Mouse (Mus musculus): ENCODE measurements around the gene Mvp. TPM values are rescaled to one million over a fixed set of nuclear protein-coding genes. Genes with fewer than 3 reads are reported as not detected.
A peak's percentile ranks its signal among the peaks of the same experiment; 100 is the strongest.

Mvp gene
- total and polyA plus RNA-seq, 3 experiments: 19.8 to 20.6 TPM; not detected in 1

DNA sequence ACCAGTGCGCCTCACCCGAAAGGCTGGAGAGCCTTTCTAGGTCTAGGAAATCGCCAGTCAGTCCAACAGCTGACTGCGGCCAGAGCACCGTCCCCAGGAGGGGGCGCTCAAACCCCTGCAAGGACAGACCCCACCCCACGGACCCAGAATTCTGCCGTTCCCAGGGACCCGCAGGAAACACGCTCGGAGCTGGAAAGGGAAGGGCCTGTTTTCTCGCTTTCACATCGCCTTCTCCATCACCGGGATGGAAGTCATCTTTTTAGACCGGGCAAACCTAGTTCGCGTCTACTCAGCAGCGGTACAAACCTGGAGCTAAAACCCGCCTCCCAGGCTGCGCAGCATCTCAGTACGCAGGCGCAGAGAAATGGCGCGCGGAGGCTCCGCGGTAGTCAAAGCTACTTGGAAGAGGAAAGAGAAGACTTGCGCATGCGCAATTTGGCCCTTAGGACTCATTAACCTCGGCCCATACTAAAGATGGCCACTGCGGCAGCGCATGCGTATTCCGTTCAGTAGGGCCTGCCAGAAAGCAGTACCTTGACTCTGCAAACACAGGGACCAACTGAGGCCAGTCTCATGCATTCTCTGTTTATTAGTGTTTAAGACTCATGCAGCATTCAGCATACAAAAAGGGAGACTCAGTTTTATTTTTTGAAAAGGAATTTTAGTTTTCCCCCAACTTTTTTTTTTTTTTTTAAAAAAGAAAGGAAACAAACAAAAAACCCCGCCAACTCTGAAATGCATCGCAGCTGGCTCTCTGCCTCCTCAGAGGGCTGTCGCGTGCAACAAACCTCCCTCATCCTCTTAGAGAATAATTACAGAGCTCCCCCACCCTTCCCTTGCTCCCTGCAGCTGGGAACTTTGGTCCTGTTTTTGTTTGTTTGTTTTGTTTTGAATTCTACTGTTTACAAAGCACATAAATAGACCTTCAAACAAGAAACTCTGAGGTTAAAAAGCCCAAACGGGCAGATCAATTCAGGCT lies 2.8 kb upstream of the Mvp start, which contains the start of gene Pagr1a:
Gene Pagr1a (minus strand): TSS at position 382 of the 979 bp plus-strand sequence.
- Histone ChIP-seq H3K9me3 (replicated peaks; ENCODE audit: insufficient read depth, low read length) (no peaks in the 10 kb centered on the region), H3K9ac (ENCODE audit: control insufficient read depth, low read depth, low read length, poor library complexity, severe bottlenecking) (peak within 1 kb of the TSS; percentile 99), H3K79me2 (ENCODE audit: control insufficient read depth, insufficient read depth, low read length, poor library complexity) (peaks cover 36% of the 10 kb centered on the region), H3K4me3 (ENCODE audit: control insufficient read depth in 1 of 2, insufficient read depth in 1 of 2, low read depth in 2 of 2, low read length in 2 of 2) (peak within 1 kb of the TSS; percentile 68 to 99), H3K27me3 (ENCODE audit: control insufficient read depth in 1 of 2, insufficient read depth in 2 of 2, low read length in 2 of 2) (no peaks in the 10 kb centered on the region), H3K36me3 (ENCODE audit: control insufficient read depth in 1 of 2, insufficient read depth in 2 of 2, low read length in 2 of 2) (peaks cover 0 to 12% of the 10 kb centered on the region in 2 experiments; a peak in 2 of 4 replicates), H3K4me1 (ENCODE audit: control insufficient read depth in 1 of 2, insufficient read depth in 2 of 2, low read length in 2 of 2) (peaks cover 0 to 15% of the 10 kb centered on the region in 2 experiments; a peak in 3 of 4 replicates), H3K27ac (ENCODE audit: control insufficient read depth, low read depth, low read length) (peak within 1 kb of the TSS; percentile 96)
- peak; percentile 100 for DNase-seq (ENCODE audit: low read depth, low spot score)
- no peak; the same call in none of the 2 replicates for TF ChIP-seq MAZ (IDR thresholded peaks at IDR 0.05; ENCODE audit: low read depth, low read length)
- TF ChIP-seq ETS1 (IDR thresholded peaks at IDR 0.05; ENCODE audit: low read depth, low read length): 0 out of 2 replicates have a peak, but pooled peaks have one; percentile 29
- no peak; the same call in 1 of the 2 replicates for TF ChIP-seq TCF12 (IDR thresholded peaks at IDR 0.05; ENCODE audit: low read depth, low read length)
- TF ChIP-seq KAT2A (conservative IDR thresholded peaks at IDR 0.05; ENCODE audit: low read depth, low read length): peak; percentile 78
- no peak for TF ChIP-seq MAFK (IDR thresholded peaks at IDR 0.05; ENCODE audit: borderline replicate concordance, low read depth, low read length)
- TF ChIP-seq SIN3A (IDR thresholded peaks at IDR 0.05; ENCODE audit: low read length): peak; percentile 76
- TF ChIP-seq JUND (IDR thresholded peaks at IDR 0.05; ENCODE audit: low read depth, low read length): no peak
- no peak for TF ChIP-seq GABPA (IDR thresholded peaks at IDR 0.05; ENCODE audit: low read depth, low read length)
- no peak for TF ChIP-seq TBP (IDR thresholded peaks at IDR 0.05; ENCODE audit: low read depth, low read length)
- TF ChIP-seq ZKSCAN1 (IDR thresholded peaks at IDR 0.05; ENCODE audit: low read depth, low read length): no peak
- peak; percentile 69 for TF ChIP-seq ZNF384 (IDR thresholded peaks at IDR 0.05; ENCODE audit: low read depth, low read length)
- peak; percentile 31; the same call in 1 of the 2 replicates for TF ChIP-seq POLR2AphosphoS5 (IDR thresholded peaks at IDR 0.05; ENCODE audit: borderline replicate concordance, low read depth, low read length)
- TF ChIP-seq E2F4 (IDR thresholded peaks at IDR 0.05; ENCODE audit: borderline replicate concordance, low read depth, low read length): peak; percentile 98
- TF ChIP-seq NRF1 (IDR thresholded peaks at IDR 0.05; ENCODE audit: insufficient read depth, low read depth, low read length, poor library complexity, severe bottlenecking): peak; percentile 99
- TF ChIP-seq EP300 (IDR thresholded peaks at IDR 0.05; ENCODE audit: low read depth in 1 of 2, low read length in 2 of 2): no peak
- peak; percentile 93 for TF ChIP-seq HCFC1 (IDR thresholded peaks at IDR 0.05; ENCODE audit: low read depth, low read length)
- TF ChIP-seq MAX (IDR thresholded peaks at IDR 0.05; ENCODE audit: low read length): no peak
- TF ChIP-seq MXI1 (IDR thresholded peaks at IDR 0.05; ENCODE audit: low read depth, low read length): peak; percentile 60
- no peak for TF ChIP-seq RCOR1 (IDR thresholded peaks at IDR 0.05; ENCODE audit: low read depth, low read length)
- no peak for TF ChIP-seq MYB (IDR thresholded peaks at IDR 0.05; ENCODE audit: low read depth, low read length)
- TF ChIP-seq SMC3 (IDR thresholded peaks at IDR 0.05; ENCODE audit: low read depth, low read length): peak; percentile 51
- TF ChIP-seq CHD2 (IDR thresholded peaks at IDR 0.05; ENCODE audit: low read length): no peak
- no peak for TF ChIP-seq MEF2A (IDR thresholded peaks at IDR 0.05; ENCODE audit: extremely low read depth, insufficient replicate concordance, low read depth, low read length, poor library complexity, severe bottlenecking)
- TF ChIP-seq UBTF (IDR thresholded peaks at IDR 0.05; ENCODE audit: borderline replicate concordance, insufficient read depth, low read depth, low read length): no peak; the same call in 1 of the 2 replicates
- TF ChIP-seq ELF1 (IDR thresholded peaks at IDR 0.05; ENCODE audit: low read depth, low read length): peak; percentile 81
- peak; percentile 37 to 83 for TF ChIP-seq POLR2A (IDR thresholded peaks at IDR 0.05; ENCODE audit: control insufficient read depth in 1 of 2, insufficient read depth in 1 of 2, low read depth in 1 of 2, low read length in 2 of 2, poor library complexity in 1 of 2)
- no peak for TF ChIP-seq USF1 (IDR thresholded peaks at IDR 0.05; ENCODE audit: low read depth, low read length)
- TF ChIP-seq RAD21 (IDR thresholded peaks at IDR 0.05; ENCODE audit: low read depth, low read length): peak; percentile 31
- no peak for TF ChIP-seq MYC (IDR thresholded peaks at IDR 0.05; ENCODE audit: low read depth, low read length)
- TF ChIP-seq ZC3H11A (IDR thresholded peaks at IDR 0.05; ENCODE audit: low read depth, low read length): no peak
- peak; percentile 79 for TF ChIP-seq NELFE (IDR thresholded peaks at IDR 0.05; ENCODE audit: low read depth, low read length)
- TF ChIP-seq CTCF (IDR thresholded peaks at IDR 0.05 in 2 of 3, conservative IDR thresholded peaks at IDR 0.05 in 1 of 3; ENCODE audit: control insufficient read depth in 1 of 3, insufficient read depth in 1 of 3, low read depth in 2 of 3, low read length in 3 of 3, poor library complexity in 1 of 3, severe bottlenecking in 1 of 3): peak; percentile 86 to 87 (median 87)
- no peak for TF ChIP-seq USF2 (IDR thresholded peaks at IDR 0.05; ENCODE audit: borderline replicate concordance in 1 of 2, insufficient read depth in 1 of 2, low read depth in 1 of 2, low read length in 2 of 2)
- peak; percentile 81 for TF ChIP-seq POLR2AphosphoS2 (IDR thresholded peaks at IDR 0.05; ENCODE audit: low read length)
